Mouse (Mus musculus): Measurements from ENCODE around the gene Cdc42bpb. TPM values are rescaled to one million over a fixed set of nuclear protein-coding genes. Genes with fewer than 3 reads are reported as not detected.

The Cdc42bpb gene
- 4.0 TPM for total RNA-seq (2023)

GRCm38 (mm10) chr12:111377376-111377973 is at the start of gene Cdc42bpb:
Gene Cdc42bpb, minus strand, starts transcription at chr12:111377718.

GRCm38 (mm10) chr12:111416921-111417779 is 39.6 kb upstream of the Cdc42bpb start, which contains the start of gene Exoc3l4:
Gene Exoc3l4, plus strand, starts transcription at chr12:111417017.

GRCm38 (mm10) chr12:111406622-111407021 is 29.1 kb upstream of the Cdc42bpb start, which contains the start of gene Lbhd2:
Gene Lbhd2, plus strand, starts transcription at chr12:111406809.

GRCm38 (mm10) chr12:111270629-111271277 is 106.8 kb downstream of the Cdc42bpb start, which contains the start of gene Amn:
Gene Amn, plus strand, starts transcription at chr12:111271095.

Other genes with a start within 250 kb of the Cdc42bpb start
- gene Traf3, start 211.3 kb downstream of the Cdc42bpb start, total RNA-seq (2023): 50.7 TPM
- gene 4930595D18Rik, start 193.2 kb downstream of the Cdc42bpb start, total RNA-seq (2023): not detected
- 2.7 TPM for gene Amn, start 106.6 kb downstream of the Cdc42bpb start, total RNA-seq (2023)
- not detected for gene Lbhd2, start 29.1 kb upstream of the Cdc42bpb start, total RNA-seq (2023)
- gene Exoc3l4, start 39.3 kb upstream of the Cdc42bpb start, total RNA-seq (2023): not detected
- 3.2 TPM for gene Tnfaip2, start 64.8 kb upstream of the Cdc42bpb start, total RNA-seq (2023)
- not detected for gene Gm266, start 108.1 kb upstream of the Cdc42bpb start, total RNA-seq (2023)
- 792 TPM for gene Eif5, start 160.3 kb upstream of the Cdc42bpb start, total RNA-seq (2023)
- gene Mark3, start 196.8 kb upstream of the Cdc42bpb start, total RNA-seq (2023): 68.3 TPM

Data from CD4-positive naive resting alpha-beta T cell, adult 76 days (primary cell).